Mouse (Mus musculus) stomach, postnatal 0 days (tissue): ENCODE data around the gene Flt4. TPM values are rescaled to one million over a fixed set of nuclear protein-coding genes. Genes with fewer than 3 reads are reported as not detected.

ENCODE experiments used
- ATAC-seq: fragments of 200-750 bp; cut with Nextera tagmentation; 2 replicates; pipeline ENCODE4 v1.8.0; 2017; ENCODE audit not compliant: low FRiP score, low TSS enrichment
- DNase-seq: peaks from one replicate; pipeline ENCODE4 v3.0.0-alpha.2; 2016; ENCODE audit warnings: low spot score
- H3K27ac ChIP-seq: fragments of 300-500 bp; sonication (generic); replicated peaks from 2 replicates; pipeline ENCODE4 v1.5.1; 2014; ENCODE audit warnings: mild to moderate bottlenecking, control low read depth
- H3K27me3 ChIP-seq: fragments of 300-500 bp; sonication (generic); 2 replicates; pipeline ENCODE4 v1.6.1; 2014; ENCODE audit warnings: low read length; ENCODE audit not compliant: control insufficient read depth, insufficient read depth
- H3K36me3 ChIP-seq: fragments of 300-500 bp; sonication (generic); 2 replicates; pipeline ENCODE4 v1.6.1; 2014; ENCODE audit warnings: low read length, mixed read lengths; ENCODE audit not compliant: control insufficient read depth, insufficient read depth
- H3K4me1 ChIP-seq: fragments of 300-500 bp; sonication (generic); replicated peaks from 2 replicates; pipeline ENCODE4 v1.6.1; 2014; ENCODE audit warnings: antibody characterized with exemption; ENCODE audit not compliant: control insufficient read depth, insufficient read depth
- H3K4me2 ChIP-seq: fragments of 300-500 bp; sonication (generic); replicated peaks from 2 replicates; pipeline ENCODE4 v1.6.1; 2014; ENCODE audit warnings: low read depth, mild to moderate bottlenecking, control low read depth, moderate library complexity
- H3K4me3 ChIP-seq: fragments of 300-500 bp; sonication (generic); 2 replicates; pipeline ENCODE4 v1.5.1; 2014; ENCODE audit warnings: low read depth, low read length, control low read depth
- H3K9ac ChIP-seq: fragments of 300-500 bp; sonication (generic); 2 replicates; pipeline ENCODE4 v1.6.1; 2014; ENCODE audit warnings: mild to moderate bottlenecking, low read length, control low read depth, mixed read lengths
- H3K9me3 ChIP-seq: fragments of 300-500 bp; sonication (generic); 2 replicates; pipeline ENCODE4 v1.6.1; 2016; ENCODE audit warnings: low read length; ENCODE audit not compliant: control insufficient read depth
- CTCF ChIP-seq: IDR thresholded peaks from 2 replicates; pipeline ENCODE4 v1.5.1; 2016; ENCODE audit warnings: antibody characterized with exemption, low read depth, mild to moderate bottlenecking, moderate library complexity
- EP300 ChIP-seq: optimal IDR thresholded peaks from 2 replicates; pipeline ENCODE3; 2016; ENCODE audit warnings: antibody characterized with exemption
- WGBS: fragments of 180-500 bp; shearing (Covaris S2); extraction: QIAGEN DNeasy Blood & Tissue Kit; methylation state at CpG from one replicate; pipeline ENCODE4 v1.1.7; 2014; 5-methylcytosine and 5-hydroxymethylcytosine counted together
- polyA plus RNA-seq: library from polyadenylated mRNA; unstranded; fragments of >200 nt; fragmentation: Nextera tagmentation; extraction: Ambion mirVana; gene quantifications from 2 replicates; pipeline ENCODE4 v1.2.1, GENCODE M21; 2015

Gene Flt4
- polyA plus RNA-seq, 1 experiment from 2014 or later: 1.5 TPM

DNA sequence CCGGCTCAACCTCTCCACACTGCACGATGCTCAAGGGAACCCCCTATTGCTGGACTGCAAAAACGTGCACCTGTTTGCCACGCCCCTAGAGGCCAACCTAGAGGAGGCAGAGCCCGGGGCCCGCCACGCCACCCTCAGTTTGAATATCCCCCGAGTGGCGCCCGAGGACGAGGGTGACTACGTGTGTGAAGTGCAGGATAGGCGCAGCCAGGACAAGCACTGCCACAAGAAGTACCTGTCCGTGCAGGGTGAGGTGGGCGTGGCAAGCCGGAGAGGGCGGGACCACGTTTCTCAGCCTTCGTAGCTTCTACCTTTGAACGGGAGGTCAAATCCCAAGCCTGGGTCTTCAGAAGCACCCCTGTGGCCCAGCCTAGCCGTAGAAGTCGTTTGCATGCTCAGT, 25.0 kb downstream of the Flt4 start:
- peak; percentile 41; the same call in 1 of the 2 replicates for ATAC-seq
- WGBS: 13% methylated on average over 22 of the region's 22 CpGs
- Histone ChIP-seq H3K36me3 (no peaks in the 10 kb centered on the region), H3K4me2 (peak overlapping the region; percentile 42), H3K27ac (no peak overlapping the region), H3K9me3 (no peaks in the 10 kb centered on the region), H3K9ac (no peak overlapping the region), H3K27me3 (peaks cover 2% of the 10 kb centered on the region; the same call in 1 of the 2 replicates), H3K4me3 (peak overlapping the region; percentile 15; the same call in 1 of the 2 replicates), H3K4me1 (no peaks in the 10 kb centered on the region)
- peak; percentile 50 for DNase-seq
- TF ChIP-seq CTCF (peak; percentile 25), EP300 (no peak)

DNA sequence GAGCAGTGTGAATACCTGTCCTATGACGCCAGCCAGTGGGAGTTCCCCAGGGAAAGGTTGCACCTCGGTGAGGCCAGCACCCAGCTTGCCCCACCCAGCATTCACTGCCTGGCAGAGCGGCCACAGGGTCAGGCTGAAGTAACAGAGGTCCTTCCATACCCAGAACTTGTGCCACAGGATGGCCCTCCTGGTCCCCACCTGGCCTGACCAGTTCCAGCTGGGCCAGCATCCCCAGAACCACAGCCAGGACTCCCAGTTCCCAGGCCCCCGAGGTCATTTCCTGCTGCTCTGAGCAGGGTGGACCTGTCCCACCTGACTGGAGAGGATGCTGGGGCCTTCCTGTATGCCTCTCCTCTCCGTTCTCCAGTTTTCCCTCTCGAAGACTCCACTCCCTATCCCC, 26.6 kb downstream of the Flt4 start:
- H3K27me3 ChIP-seq: peaks cover 2% of the 10 kb centered on the region; the same call in 1 of the 2 replicates
- peak; percentile 33; the same call in 1 of the 2 replicates for ATAC-seq

DNA sequence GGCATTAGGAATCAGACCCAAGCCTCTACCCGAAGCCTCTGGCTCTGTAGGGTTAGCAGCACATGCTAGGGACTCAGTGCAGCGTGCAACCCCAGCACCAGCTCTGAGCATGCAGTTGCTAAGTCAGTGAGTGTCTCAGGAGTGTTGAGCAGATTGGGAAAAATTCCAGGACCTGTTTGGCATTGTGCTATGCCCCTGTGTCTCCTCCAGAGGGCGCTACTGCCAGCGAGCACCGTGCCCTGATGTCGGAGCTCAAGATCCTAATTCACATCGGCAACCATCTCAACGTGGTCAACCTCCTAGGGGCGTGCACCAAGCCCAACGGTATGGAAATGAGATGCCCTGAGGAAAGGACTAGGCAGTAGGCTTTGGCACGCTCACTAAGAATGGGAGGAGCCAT, 27.4 kb downstream of the Flt4 start:
- ATAC-seq (no peak), DNase-seq (peak; percentile 21)
- no peak overlapping the region for H3K4me3 ChIP-seq
- H3K9me3 ChIP-seq: no peaks in the 10 kb centered on the region
- 11% methylated on average over 11 of the region's 11 CpGs for WGBS
- no peaks in the 10 kb centered on the region for H3K4me1 ChIP-seq
- TF ChIP-seq CTCF (peak; percentile 71), EP300 (no peak)
- no peaks in the 10 kb centered on the region for H3K36me3 ChIP-seq
- no peak overlapping the region for H3K9ac ChIP-seq
- H3K27ac ChIP-seq: no peak overlapping the region
- no peak overlapping the region for H3K4me2 ChIP-seq
- H3K27me3 ChIP-seq: peaks cover 2% of the 10 kb centered on the region; the same call in 1 of the 2 replicates

More for the DNA sequence above, 26.6 kb downstream of the Flt4 start:
- no peak overlapping the region for H3K27ac ChIP-seq
- H3K4me2 ChIP-seq: no peak overlapping the region
- TF ChIP-seq CTCF: no peak
- TF ChIP-seq EP300: no peak
- no peak overlapping the region for H3K4me3 ChIP-seq
- H3K9me3 ChIP-seq: no peaks in the 10 kb centered on the region
- no peak overlapping the region for H3K9ac ChIP-seq
- H3K4me1 ChIP-seq: no peaks in the 10 kb centered on the region
- 70% methylated on average over 6 of the region's 6 CpGs for WGBS
- peak; percentile 19 for DNase-seq
- H3K36me3 ChIP-seq: no peaks in the 10 kb centered on the region

DNA sequence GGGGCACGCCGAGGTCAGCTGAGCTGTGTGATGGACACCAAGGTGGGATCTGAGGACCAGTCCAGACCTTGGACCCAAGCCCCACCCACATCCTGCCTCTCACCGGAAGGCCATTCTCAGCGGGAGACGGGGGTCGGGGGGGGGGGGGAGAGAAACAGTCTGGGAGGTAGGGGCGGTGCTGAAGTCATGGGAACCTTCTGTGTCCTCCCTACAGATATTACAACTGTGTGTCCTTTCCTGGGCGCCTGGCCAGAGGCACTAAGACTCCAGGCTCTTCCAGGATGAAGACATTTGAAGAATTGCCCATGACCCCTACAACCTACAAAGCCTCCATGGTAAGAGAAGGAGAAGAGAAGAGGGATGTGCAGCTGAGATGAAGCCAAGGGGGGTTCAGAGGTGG, 36.6 kb downstream of the Flt4 start:
- Histone ChIP-seq H3K9ac (no peak overlapping the region), H3K27me3 (no peaks in the 10 kb centered on the region), H3K4me1 (no peaks in the 10 kb centered on the region), H3K4me3 (no peak overlapping the region), H3K9me3 (no peaks in the 10 kb centered on the region), H3K27ac (no peak overlapping the region), H3K4me2 (no peak overlapping the region), H3K36me3 (no peaks in the 10 kb centered on the region)
- no peak for ATAC-seq
- 54% methylated on average over 7 of the region's 8 CpGs for WGBS
- DNase-seq: no peak
- TF ChIP-seq CTCF: no peak
- no peak for TF ChIP-seq EP300

DNA sequence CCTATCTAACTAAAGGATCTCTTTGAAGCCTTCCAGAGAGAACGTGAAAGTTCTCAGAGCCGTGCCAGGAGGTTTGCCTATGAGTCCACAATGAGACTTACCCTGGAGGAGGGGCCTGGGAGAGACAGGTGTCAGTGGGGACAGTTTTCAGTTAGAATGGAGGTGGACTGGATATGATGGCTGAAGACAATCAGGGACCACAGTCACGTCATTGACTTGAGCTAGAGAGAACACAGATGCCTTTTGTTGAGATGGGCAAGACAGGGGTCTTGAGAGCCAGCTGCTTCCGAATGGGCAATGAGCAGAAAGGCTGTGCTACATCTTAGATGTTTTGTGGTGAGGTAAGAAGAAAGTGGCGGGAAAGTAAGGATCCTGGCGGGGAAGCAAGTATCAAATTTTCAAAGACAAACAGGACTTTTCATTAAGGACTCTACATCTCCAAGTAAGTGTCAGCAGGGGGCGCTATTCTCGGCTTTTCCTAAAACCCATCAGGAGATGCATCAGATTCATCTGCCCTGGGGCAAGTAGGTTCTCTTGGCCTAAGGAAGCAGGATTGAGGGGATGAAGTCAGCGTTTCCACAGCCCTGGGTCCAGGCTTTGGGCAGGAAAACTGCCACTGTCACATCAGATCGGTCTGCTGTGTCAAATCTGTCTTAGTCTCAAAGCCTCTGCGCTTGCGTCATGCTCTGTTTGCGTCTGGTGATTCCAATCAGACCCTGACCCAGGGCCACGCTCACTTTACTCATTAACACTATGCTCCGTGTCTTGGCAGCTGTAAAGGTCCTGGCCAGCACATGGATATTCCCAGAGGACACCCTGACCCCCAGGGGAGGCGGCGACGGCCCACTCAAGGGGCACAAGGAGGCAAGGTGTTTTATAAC, 41.3 kb downstream of the Flt4 start:
- ATAC-seq: no peak
- WGBS: 56% methylated on average over 18 of the region's 18 CpGs
- Histone ChIP-seq H3K4me1 (no peaks in the 10 kb centered on the region), H3K9ac (no peak overlapping the region), H3K27me3 (no peaks in the 10 kb centered on the region), H3K4me2 (no peak overlapping the region), H3K36me3 (no peaks in the 10 kb centered on the region), H3K27ac (no peak overlapping the region), H3K4me3 (no peak overlapping the region), H3K9me3 (0 out of 2 replicates have a peak, but pooled peaks cover 2% of the 10 kb centered on the region)
- peak; percentile 36 for DNase-seq
- TF ChIP-seq EP300 (no peak), CTCF (peak; percentile 68)
